Mouse (Mus musculus) brain, embryonic 14.5 days (tissue): Measurements from ENCODE around the gene Ift88.

Experiments
- CTCF ChIP-seq: fragments of 200-500 bp; IDR thresholded peaks from 2 replicates; pipeline ENCODE4 v1.5.1; 2012; ENCODE audit warnings: inconsistent platforms, mild to moderate bottlenecking, moderate library complexity, borderline replicate concordance; ENCODE audit not compliant: insufficient read depth, insufficient read length; ENCODE audit errors: extremely low read depth
- POLR2A ChIP-seq: fragments of 200-500 bp; IDR thresholded peaks from 2 replicates; pipeline ENCODE4 v1.6.1; 2012; ENCODE audit warnings: mild to moderate bottlenecking, inconsistent platforms, borderline replicate concordance; ENCODE audit not compliant: poor library complexity, insufficient read depth, insufficient read length, severe bottlenecking; ENCODE audit errors: extremely low read depth

GRCm38 (mm10) chr14:57398813-57399427 is 24.9 kb upstream of the Ift88 start:
- TF ChIP-seq CTCF (no peak), POLR2A (no peak)
